Mouse (Mus musculus) embryonic fibroblast, embryonic 13.5 days (primary cell): ENCODE data around the gene Layn.

Experiments used
- CTCF ChIP-seq: IDR thresholded peaks from 2 replicates; pipeline ENCODE4 v1.5.1; 2011; ENCODE audit warnings: mild to moderate bottlenecking, control low read depth, low read length, moderate library complexity, borderline replicate concordance; ENCODE audit not compliant: insufficient read depth
- POLR2A ChIP-seq: IDR thresholded peaks from 2 replicates; pipeline ENCODE4 v1.6.1; 2011; ENCODE audit warnings: low read depth, mild to moderate bottlenecking, control low read depth, low read length, moderate library complexity

DNA sequence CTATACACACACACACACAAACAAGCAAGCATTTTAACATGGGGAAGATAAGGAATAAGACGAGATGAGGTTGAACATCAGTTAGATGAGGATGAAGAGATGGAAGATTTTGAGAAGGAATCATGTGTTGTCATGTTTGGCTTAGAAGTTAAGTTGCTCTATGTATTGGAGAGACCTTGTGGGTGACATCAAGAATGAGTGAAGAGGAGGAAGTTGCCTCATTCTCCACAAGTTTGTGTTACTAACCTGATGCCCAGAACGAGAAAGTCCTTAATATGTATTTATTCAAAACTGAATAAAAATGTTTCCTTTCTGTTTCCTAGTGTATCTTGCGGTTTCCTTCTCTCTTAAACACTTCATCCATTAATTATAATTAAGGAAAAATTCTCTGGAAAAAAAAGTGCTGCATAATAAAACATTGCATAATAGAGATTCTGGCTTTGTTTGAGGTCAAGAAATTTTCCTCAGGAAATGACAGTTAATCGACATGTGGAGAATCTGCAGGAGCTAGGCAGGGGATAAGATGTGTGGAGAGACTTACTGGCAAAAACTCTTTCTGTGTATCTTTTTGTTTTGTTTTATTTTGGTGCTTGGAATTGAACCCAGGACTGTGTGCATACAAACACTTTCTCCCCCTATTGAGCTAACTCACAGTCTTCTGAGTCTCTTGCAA lies 55.6 kb downstream of the Layn start:
- no peak for TF ChIP-seq CTCF
- TF ChIP-seq POLR2A: no peak
